Mouse (Mus musculus): ENCODE measurements at regions not wholly inside any gene's neighbourhood (a gene's known extent, or its start where the extent isn't known, plus 50 kb on each side); places are given as distances from the start of the nearest gene placed in this dataset.

GRCm38 (mm10) chr2:8628007-8628406, 1118.6 kb upstream of the Celf2 start:
- H3K4me1 ChIP-seq (replicated peaks), result no peaks in the 10 kb centered on the region
- H3K36me3 ChIP-seq, result no peaks in the 10 kb centered on the region
- H3K9me3 ChIP-seq, result no peaks in the 10 kb centered on the region
- no peak overlapping the region for H3K4me3 ChIP-seq (replicated peaks)
- no peak overlapping the region for H3K9ac ChIP-seq (replicated peaks)
- H3K27ac ChIP-seq, result no peak overlapping the region
- no peak overlapping the region for H3K4me2 ChIP-seq (replicated peaks)
- WGBS, result 72% methylated on average over 1 of the region's 1 CpGs
- H3K27me3 ChIP-seq, result no peaks in the 10 kb centered on the region
- no peak for ATAC-seq

GRCm38 (mm10) chr2:8628485-8629208, 1119.3 kb upstream of the Celf2 start:
- Histone ChIP-seq H3K36me3 (no peaks in the 10 kb centered on the region), H3K4me3 (replicated peaks) (no peak overlapping the region), H3K4me2 (replicated peaks) (no peak overlapping the region), H3K4me1 (replicated peaks) (no peaks in the 10 kb centered on the region), H3K27me3 (no peaks in the 10 kb centered on the region), H3K9me3 (no peaks in the 10 kb centered on the region), H3K9ac (replicated peaks) (no peak overlapping the region), H3K27ac (no peak overlapping the region)
- 93% methylated on average over 2 of the region's 2 CpGs for WGBS
- no peak for ATAC-seq

- Histone ChIP-seq H3K4me2 (replicated peaks) (no peak overlapping the region), H3K4me3 (replicated peaks) (no peak overlapping the region), H3K27ac (no peak overlapping the region), H3K9ac (replicated peaks) (no peak overlapping the region), H3K4me1 (replicated peaks) (0 out of 2 replicates have a peak, but pooled peaks cover 2% of the 10 kb centered on the region), H3K9me3 (no peaks in the 10 kb centered on the region), H3K27me3 (no peaks in the 10 kb centered on the region), H3K36me3 (no peaks in the 10 kb centered on the region)
- ATAC-seq, result no peak
- WGBS, result 42% methylated on average over 7 of the region's 7 CpGs
These were observed 1128.7 kb upstream of the Celf2 start for GRCm38 (mm10) chr2:8638082-8638481.

GRCm38 (mm10) chr2:8639282-8639681, 1129.9 kb upstream of the Celf2 start:
- 56% methylated on average over 3 of the region's 3 CpGs for WGBS
- no peak overlapping the region for H3K9ac ChIP-seq (replicated peaks)
- no peaks in the 10 kb centered on the region for H3K9me3 ChIP-seq
- no peak overlapping the region for H3K4me3 ChIP-seq (replicated peaks)
- no peak overlapping the region for H3K27ac ChIP-seq
- ATAC-seq, result no peak
- no peaks in the 10 kb centered on the region for H3K27me3 ChIP-seq
- no peak overlapping the region for H3K4me2 ChIP-seq (replicated peaks)
- H3K36me3 ChIP-seq, result no peaks in the 10 kb centered on the region
- 0 out of 2 replicates have a peak, but pooled peaks cover 2% of the 10 kb centered on the region for H3K4me1 ChIP-seq (replicated peaks)

- no peaks in the 10 kb centered on the region for H3K36me3 ChIP-seq
- no peaks in the 10 kb centered on the region for H3K27me3 ChIP-seq
- H3K27ac ChIP-seq, result no peak overlapping the region
- H3K4me2 ChIP-seq (replicated peaks), result no peak overlapping the region
- no peak overlapping the region for H3K4me3 ChIP-seq (replicated peaks)
- peak; percentile 17; the same call in 1 of the 2 replicates for ATAC-seq
- WGBS, result 38% methylated on average over 1 of the region's 1 CpGs
- no peaks in the 10 kb centered on the region for H3K4me1 ChIP-seq (replicated peaks)
- no peak overlapping the region for H3K9ac ChIP-seq (replicated peaks)
- H3K9me3 ChIP-seq, result no peaks in the 10 kb centered on the region
These were observed 1136.1 kb upstream of the Celf2 start for GRCm38 (mm10) chr2:8645463-8645862.

- ATAC-seq, result no peak
- Histone ChIP-seq H3K9me3 (no peaks in the 10 kb centered on the region), H3K4me3 (replicated peaks) (no peak overlapping the region), H3K36me3 (no peaks in the 10 kb centered on the region), H3K9ac (replicated peaks) (no peak overlapping the region), H3K27me3 (no peaks in the 10 kb centered on the region), H3K4me1 (replicated peaks) (no peaks in the 10 kb centered on the region), H3K4me2 (replicated peaks) (no peak overlapping the region), H3K27ac (no peak overlapping the region)
- 84% methylated on average over 7 of the region's 7 CpGs for WGBS
These were observed 1151.2 kb upstream of the Celf2 start for GRCm38 (mm10) chr2:8660544-8660943.

- peak; percentile 79 for ATAC-seq
- Histone ChIP-seq H3K9me3 (no peaks in the 10 kb centered on the region), H3K4me1 (replicated peaks) (peaks cover 5% of the 10 kb centered on the region; the same call in 1 of the 2 replicates), H3K36me3 (no peaks in the 10 kb centered on the region), H3K4me2 (replicated peaks) (peak overlapping the region; percentile 32), H3K27me3 (peaks cover 9% of the 10 kb centered on the region; the same call in 1 of the 2 replicates), H3K4me3 (replicated peaks) (no peak overlapping the region; the same call in 1 of the 2 replicates), H3K27ac (no peak overlapping the region), H3K9ac (replicated peaks) (no peak overlapping the region)
- WGBS, result 9% methylated on average over 10 of the region's 10 CpGs
These were observed 1164.5 kb upstream of the Celf2 start for GRCm38 (mm10) chr2:8673751-8674378.

- H3K27ac ChIP-seq, result no peak overlapping the region
- peaks cover 9% of the 10 kb centered on the region; the same call in 1 of the 2 replicates for H3K27me3 ChIP-seq
- no peaks in the 10 kb centered on the region for H3K9me3 ChIP-seq
- no peak overlapping the region for H3K4me3 ChIP-seq (replicated peaks)
- H3K4me2 ChIP-seq (replicated peaks), result no peak overlapping the region
- H3K9ac ChIP-seq (replicated peaks), result no peak overlapping the region
- WGBS, result 67% methylated on average over 4 of the region's 4 CpGs
- H3K36me3 ChIP-seq, result no peaks in the 10 kb centered on the region
- no peaks in the 10 kb centered on the region for H3K4me1 ChIP-seq (replicated peaks)
- no peak for ATAC-seq
These were observed 1166.2 kb upstream of the Celf2 start for GRCm38 (mm10) chr2:8675537-8675936.

- Histone ChIP-seq H3K4me1 (replicated peaks) (no peaks in the 10 kb centered on the region), H3K27me3 (peaks cover 9% of the 10 kb centered on the region; the same call in 1 of the 2 replicates), H3K4me2 (replicated peaks) (no peak overlapping the region), H3K36me3 (no peaks in the 10 kb centered on the region), H3K4me3 (replicated peaks) (no peak overlapping the region), H3K9me3 (no peaks in the 10 kb centered on the region), H3K27ac (no peak overlapping the region), H3K9ac (replicated peaks) (no peak overlapping the region)
- 12% methylated on average over 4 of the region's 4 CpGs for WGBS
- ATAC-seq, result no peak
These were observed 1167.2 kb upstream of the Celf2 start for GRCm38 (mm10) chr2:8676546-8676945.

- Histone ChIP-seq H3K27me3 (no peaks in the 10 kb centered on the region), H3K9me3 (no peaks in the 10 kb centered on the region), H3K4me2 (replicated peaks) (no peak overlapping the region), H3K4me3 (replicated peaks) (no peak overlapping the region), H3K27ac (peak overlapping the region; percentile 60; the same call in 1 of the 2 replicates), H3K36me3 (no peaks in the 10 kb centered on the region), H3K4me1 (replicated peaks) (peaks cover 8% of the 10 kb centered on the region; the same call in 1 of the 2 replicates), H3K9ac (replicated peaks) (no peak overlapping the region)
- 37% methylated on average over 8 of the region's 8 CpGs for WGBS
- ATAC-seq, result peak; percentile 92
These were observed 1181.7 kb upstream of the Celf2 start for GRCm38 (mm10) chr2:8690846-8691643.

- WGBS, result 85% methylated on average over 8 of the region's 8 CpGs
- H3K27ac ChIP-seq, result no peak overlapping the region
- no peak overlapping the region for H3K4me2 ChIP-seq (replicated peaks)
- H3K9me3 ChIP-seq, result no peaks in the 10 kb centered on the region
- H3K27me3 ChIP-seq, result no peaks in the 10 kb centered on the region
- no peak overlapping the region for H3K9ac ChIP-seq (replicated peaks)
- no peak for ATAC-seq
- no peak overlapping the region for H3K4me3 ChIP-seq (replicated peaks)
- no peaks in the 10 kb centered on the region for H3K4me1 ChIP-seq (replicated peaks)
- no peaks in the 10 kb centered on the region for H3K36me3 ChIP-seq
These were observed 1151.7 kb upstream of the 4930412O13Rik start for GRCm38 (mm10) chr2:8729306-8729705.

GRCm38 (mm10) chr2:8754142-8754541, 1126.9 kb upstream of the 4930412O13Rik start:
- no peaks in the 10 kb centered on the region for H3K4me1 ChIP-seq (replicated peaks)
- H3K4me3 ChIP-seq (replicated peaks), result no peak overlapping the region
- no peak overlapping the region for H3K27ac ChIP-seq
- WGBS, result 16% methylated on average over 1 of the region's 1 CpGs
- H3K9me3 ChIP-seq, result no peaks in the 10 kb centered on the region
- peak; percentile 77 for ATAC-seq
- no peak overlapping the region for H3K9ac ChIP-seq (replicated peaks)
- H3K36me3 ChIP-seq, result no peaks in the 10 kb centered on the region
- no peaks in the 10 kb centered on the region for H3K27me3 ChIP-seq
- H3K4me2 ChIP-seq (replicated peaks), result no peak overlapping the region

All from midbrain, embryonic 13.5 days (tissue).